23 mouse cellular contexts compared by ENCODE assay signal in the genomic region with DNA sequence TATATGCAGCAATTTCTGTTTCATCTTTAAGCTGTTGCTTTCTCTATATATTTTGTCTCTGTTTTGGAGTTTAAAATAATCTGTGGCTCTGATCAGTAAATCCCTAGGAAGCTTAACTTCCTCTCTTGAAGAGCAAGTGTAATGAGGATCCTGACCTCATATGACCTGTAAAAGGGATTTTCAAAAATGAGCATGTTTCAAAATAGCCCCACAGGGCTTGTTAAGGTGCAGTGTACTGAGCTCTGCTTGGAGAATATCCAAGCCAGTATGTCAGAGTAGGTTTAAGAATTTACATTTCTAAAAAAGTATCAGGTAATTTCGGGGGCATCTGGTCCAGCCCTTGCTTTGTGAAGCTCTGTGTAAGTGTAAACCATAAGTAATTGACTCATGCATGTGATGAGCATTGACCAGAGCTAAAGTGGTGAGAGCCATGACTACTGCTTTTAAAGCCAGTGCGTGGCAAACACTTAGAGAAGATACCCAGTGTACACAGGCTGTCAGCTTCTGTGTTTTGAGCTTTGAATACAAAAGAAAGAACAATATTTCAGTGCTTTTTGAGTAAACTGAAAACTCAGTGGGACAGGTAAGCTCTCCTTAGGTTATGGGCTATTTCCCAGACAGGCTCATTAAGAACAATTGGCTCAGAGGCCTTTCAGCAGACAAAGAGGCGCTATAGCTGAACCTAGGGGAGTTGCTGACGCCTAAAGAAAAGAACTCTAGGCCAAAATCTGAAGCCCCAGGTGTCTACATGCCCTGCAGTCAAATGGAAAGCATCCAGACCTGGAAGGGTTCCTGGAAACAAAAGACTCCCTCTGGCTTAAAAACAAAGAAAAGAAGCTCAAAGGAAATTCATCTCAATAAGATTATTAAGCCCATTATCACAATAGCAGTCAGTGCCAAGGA.
DNase-seq lines count a peak whose midpoint lies in the region; ATAC-seq and TF ChIP-seq lines count a peak whose summit lies in the region.
"Had no signal": no experiment of that assay in that cellular context is flagged by ENCODE, and none has a peak within 500 bp of the region (broad histone marks: within the 10 kb centered on the region; RNA-seq: fewer than 3 reads in every experiment).

No protein-coding gene starts in this region.

- 10% methylated on average over 4 of the region's 4 CpGs for WGBS in forebrain, embryonic 12.5 days
- WGBS in forebrain, embryonic 13.5 days, result 9% methylated on average over 4 of the region's 4 CpGs
- 25% methylated on average over 4 of the region's 4 CpGs for WGBS in neural tube, embryonic 13.5 days
- 43% methylated on average over 4 of the region's 4 CpGs for WGBS in limb, embryonic 14.5 days

- H3K4me1 ChIP-seq in forebrain, embryonic 12.5 days, result no peaks in the 10 kb centered on the region
- H3K4me1 ChIP-seq in forebrain, embryonic 13.5 days, result peaks cover 5% of the 10 kb centered on the region; the same call in 1 of the 2 replicates
- no peaks in the 10 kb centered on the region; the same call in 1 of the 2 replicates for H3K4me1 ChIP-seq in neural tube, embryonic 13.5 days (replicated peaks)
- H3K4me1 ChIP-seq in limb, embryonic 14.5 days (ENCODE audit: control insufficient read depth, insufficient read depth, low read length), result no peaks in the 10 kb centered on the region
- H3K4me1 ChIP-seq: heart, embryonic 12.5 days; limb, embryonic 12.5 days; liver, embryonic 15.5 days; stomach, embryonic 15.5 days had no signal

- no peaks in the 10 kb centered on the region for H3K9me3 ChIP-seq in forebrain, embryonic 12.5 days
- no peaks in the 10 kb centered on the region for H3K9me3 ChIP-seq in forebrain, embryonic 13.5 days (replicated peaks)
- no peaks in the 10 kb centered on the region for H3K9me3 ChIP-seq in neural tube, embryonic 13.5 days
- no peaks in the 10 kb centered on the region for H3K9me3 ChIP-seq in limb, embryonic 14.5 days (ENCODE audit: control insufficient read depth, low read length)
- H3K9me3 ChIP-seq: embryonic facial prominence, embryonic 12.5 days; forebrain, embryonic 10.5 days; heart, embryonic 12.5 days; limb, embryonic 12.5 days; liver, embryonic 15.5 days; stomach, embryonic 15.5 days had no signal

- 0 out of 2 replicates have a peak overlapping the region, but pooled peaks have one; percentile 5 for H3K27ac ChIP-seq in forebrain, embryonic 12.5 days
- no peak overlapping the region for H3K27ac ChIP-seq in forebrain, embryonic 13.5 days
- H3K27ac ChIP-seq in neural tube, embryonic 13.5 days (replicated peaks), result no peak overlapping the region
- no peak overlapping the region for H3K27ac ChIP-seq in limb, embryonic 14.5 days (replicated peaks; ENCODE audit: low read depth, low read length)
- H3K27ac ChIP-seq: embryonic facial prominence, embryonic 12.5 days; forebrain, embryonic 10.5 days; left cerebral cortex, adult 2 months; limb, embryonic 12.5 days; liver, embryonic 15.5 days; stomach, embryonic 15.5 days had no signal

- H3K36me3 ChIP-seq in forebrain, embryonic 12.5 days (replicated peaks), result no peaks in the 10 kb centered on the region
- no peaks in the 10 kb centered on the region for H3K36me3 ChIP-seq in forebrain, embryonic 13.5 days (ENCODE audit: poor library complexity, severe bottlenecking)
- H3K36me3 ChIP-seq in neural tube, embryonic 13.5 days, result no peaks in the 10 kb centered on the region
- no peaks in the 10 kb centered on the region for H3K36me3 ChIP-seq in limb, embryonic 14.5 days (ENCODE audit: control insufficient read depth, insufficient read depth, low read length)
- H3K36me3 ChIP-seq: embryonic facial prominence, embryonic 12.5 days; forebrain, embryonic 10.5 days; heart, embryonic 12.5 days; limb, embryonic 12.5 days; liver, embryonic 15.5 days; stomach, embryonic 15.5 days had no signal

- DNase-seq in neural tube, embryonic 10.5 days (ENCODE audit: extremely low spot score, low spot score), result no peak
- DNase-seq in limb, embryonic 14.5 days (ENCODE audit: low spot score), result peak; percentile 34
- DNase-seq in retina, embryonic 14.5 days (ENCODE audit: low spot score), result peak; percentile 5
- DNase-seq in frontal cortex, postnatal 14 days (ENCODE audit: low spot score in 2 of 2), result no peak
- no peak for DNase-seq in urinary bladder, postnatal 14 days (ENCODE audit: low spot score)
- DNase-seq: cerebellum, adult 11 months; heart, postnatal 36 days; lung, postnatal 10 days; spleen, adult 18-20 months; thymus, adult 2 months had no signal

- H3K27me3 ChIP-seq in forebrain, embryonic 12.5 days, result no peaks in the 10 kb centered on the region
- H3K27me3 ChIP-seq in forebrain, embryonic 13.5 days, result no peaks in the 10 kb centered on the region
- H3K27me3 ChIP-seq in neural tube, embryonic 13.5 days, result no peaks in the 10 kb centered on the region
- H3K27me3 ChIP-seq in limb, embryonic 14.5 days (ENCODE audit: control insufficient read depth, insufficient read depth, low read length), result no peaks in the 10 kb centered on the region
- H3K27me3 ChIP-seq: embryonic facial prominence, embryonic 12.5 days; heart, embryonic 12.5 days; limb, embryonic 12.5 days; liver, embryonic 15.5 days; Patski; stomach, embryonic 15.5 days had no signal

- no peak for TF ChIP-seq POLR2A in limb, embryonic 14.5 days (IDR thresholded peaks at IDR 0.05; ENCODE audit: borderline replicate concordance, extremely low read depth, insufficient read depth, insufficient read length)

- H3K4me2 ChIP-seq in forebrain, embryonic 12.5 days, result no peak overlapping the region
- H3K4me2 ChIP-seq in forebrain, embryonic 13.5 days, result no peak overlapping the region
- no peak overlapping the region for H3K4me2 ChIP-seq in neural tube, embryonic 13.5 days
- no peak overlapping the region for H3K4me2 ChIP-seq in limb, embryonic 14.5 days (replicated peaks; ENCODE audit: low read depth, low read length, severe bottlenecking)
- H3K4me2 ChIP-seq: embryonic facial prominence, embryonic 12.5 days; heart, embryonic 12.5 days; limb, embryonic 12.5 days; liver, embryonic 15.5 days; stomach, embryonic 15.5 days had no signal

- no peak overlapping the region for H3K4me3 ChIP-seq in forebrain, embryonic 12.5 days (replicated peaks)
- H3K4me3 ChIP-seq in forebrain, embryonic 13.5 days, result no peak overlapping the region
- no peak overlapping the region for H3K4me3 ChIP-seq in neural tube, embryonic 13.5 days
- no peak overlapping the region for H3K4me3 ChIP-seq in limb, embryonic 14.5 days (replicated peaks; ENCODE audit: low read length)
- H3K4me3 ChIP-seq: embryonic facial prominence, embryonic 12.5 days; forebrain, embryonic 10.5 days; heart, embryonic 12.5 days; left cerebral cortex, adult 2 months; limb, embryonic 12.5 days; liver, embryonic 15.5 days; myocyte; stomach, embryonic 15.5 days had no signal

- no peak overlapping the region for H3K9ac ChIP-seq in forebrain, embryonic 12.5 days
- no peak overlapping the region for H3K9ac ChIP-seq in forebrain, embryonic 13.5 days
- no peak overlapping the region for H3K9ac ChIP-seq in neural tube, embryonic 13.5 days
- no peak overlapping the region for H3K9ac ChIP-seq in limb, embryonic 14.5 days (ENCODE audit: low read depth, low read length, severe bottlenecking)
- H3K9ac ChIP-seq: embryonic facial prominence, embryonic 12.5 days; heart, embryonic 12.5 days; limb, embryonic 12.5 days; liver, embryonic 15.5 days; stomach, embryonic 15.5 days had no signal

- ATAC-seq in forebrain, embryonic 12.5 days (ENCODE audit: low FRiP score), result no peak
- no peak; the same call in 1 of the 2 replicates for ATAC-seq in forebrain, embryonic 13.5 days
- ATAC-seq in neural tube, embryonic 13.5 days (ENCODE audit: low read depth), result peak; percentile 11; the same call in 1 of the 2 replicates
- ATAC-seq in limb, embryonic 14.5 days (ENCODE audit: low FRiP score, low read depth), result peak; percentile 23; the same call in 1 of the 2 replicates
- ATAC-seq: intestine, embryonic 16.5 days; Patski had no signal

Comparison
In these comparisons a context has a peak if more than half of its experiments do, and no peak if none do; other contexts are left out.
1. ATAC-seq: peak in neural tube, embryonic 13.5 days (single experiment) and limb, embryonic 14.5 days (single experiment); none in forebrain, embryonic 12.5 days (single experiment) and forebrain, embryonic 13.5 days (single experiment).
2. DNase-seq: peak in limb, embryonic 14.5 days (single experiment) and retina, embryonic 14.5 days (single experiment); none in neural tube, embryonic 10.5 days (single experiment), frontal cortex, postnatal 14 days (0 of 2) and urinary bladder, postnatal 14 days (single experiment).